Mouse (Mus musculus): ENCODE results near the gene Gm38655.
"Not testable (repeated sequence)": the region's sequence is repeated elsewhere in the genome, so short reads cannot be mapped to it uniquely, and the experiment has no call there.

Gm38655 gene

GRCm38 (mm10) chr17:25175411-25175810, at the start of gene Gm38655:
Gene Gm38655, minus strand, starts transcription at chr17:25175471.
- no peak for DNase-seq

- no peak for DNase-seq
Observed at GRCm38 (mm10) chr17:25224586-25225222, 49.4 kb upstream of the Gm38655 start.

GRCm38 (mm10) chr17:25222951-25223601, 47.8 kb upstream of the Gm38655 start:
- no peak for DNase-seq

GRCm38 (mm10) chr17:25222504-25222940, 47.3 kb upstream of the Gm38655 start:
- DNase-seq = not testable (repeated sequence)

- DNase-seq = peak; percentile 65
Observed at GRCm38 (mm10) chr17:25221821-25222503, 46.7 kb upstream of the Gm38655 start.

GRCm38 (mm10) chr17:25220746-25221145, 45.5 kb upstream of the Gm38655 start:
- DNase-seq = no peak

GRCm38 (mm10) chr17:25219492-25220295, 44.4 kb upstream of the Gm38655 start:
- no peak for DNase-seq

- no peak for DNase-seq
Observed at GRCm38 (mm10) chr17:25218967-25219366, 43.7 kb upstream of the Gm38655 start.

GRCm38 (mm10) chr17:25215431-25215830, 40.2 kb upstream of the Gm38655 start:
- no peak for DNase-seq

- no peak for DNase-seq
Observed at GRCm38 (mm10) chr17:25211705-25212104, 36.4 kb upstream of the Gm38655 start.

- no peak for DNase-seq
Observed at GRCm38 (mm10) chr17:25210680-25211466, 35.6 kb upstream of the Gm38655 start.

- no peak for DNase-seq
Observed at GRCm38 (mm10) chr17:25210006-25210405, 34.7 kb upstream of the Gm38655 start.

- no peak for DNase-seq
Observed at GRCm38 (mm10) chr17:25202401-25202800, 27.1 kb upstream of the Gm38655 start.

GRCm38 (mm10) chr17:25189091-25189490, 13.8 kb upstream of the Gm38655 start:
- DNase-seq = no peak

- peak; percentile 84 for DNase-seq
Observed at GRCm38 (mm10) chr17:25188150-25189031, 13.1 kb upstream of the Gm38655 start, which contains the start of gene Unkl. Gene Unkl, plus strand, starts transcription at chr17:25188397.

- no peak for DNase-seq
Observed at GRCm38 (mm10) chr17:25187784-25188149, 12.5 kb upstream of the Gm38655 start.

- DNase-seq = no peak
Observed at GRCm38 (mm10) chr17:25184961-25185360, 9.7 kb upstream of the Gm38655 start.

- peak; percentile 98 for DNase-seq
Observed at GRCm38 (mm10) chr17:25184129-25184691, 8.9 kb upstream of the Gm38655 start, which contains the start of gene BC003965. Gene BC003965, plus strand, starts transcription at chr17:25184554.

- no peak for DNase-seq
Observed at GRCm38 (mm10) chr17:25183232-25183631, 8.0 kb upstream of the Gm38655 start.

- no peak for DNase-seq
Observed at GRCm38 (mm10) chr17:25172558-25172957, 2.7 kb downstream of the Gm38655 start.

- DNase-seq = no peak
Observed at GRCm38 (mm10) chr17:25169706-25170105, 5.6 kb downstream of the Gm38655 start.

All from right cerebral cortex, postnatal 4 days (tissue).